In genomic region chr5:142405426-142405825, GRCm38 (mm10) we compare ENCODE assay signal across 14 mouse cellular contexts. TPM values are rescaled to one million over a fixed set of nuclear protein-coding genes. Genes with fewer than 3 reads are reported as not detected.
DNase-seq lines count a peak whose midpoint lies in the region; ATAC-seq lines count a peak whose summit lies in the region.
"Had no signal": no experiment of that assay in that cellular context is flagged by ENCODE, and none has a peak within 500 bp of the region (broad histone marks: within the 10 kb centered on the region; RNA-seq: fewer than 3 reads in every experiment).

No protein-coding gene starts in this region.

- no peak overlapping the region for H3K4me2 ChIP-seq in midbrain, embryonic 16.5 days (ENCODE audit: low read length)
- H3K4me2 ChIP-seq in midbrain, embryonic 13.5 days (replicated peaks) = no peak overlapping the region

- 0 out of 2 replicates have a peak overlapping the region, but pooled peaks have one; percentile 2 for H3K9ac ChIP-seq in midbrain, embryonic 16.5 days (ENCODE audit: low read depth, low read length)
- H3K9ac ChIP-seq in midbrain, embryonic 13.5 days (replicated peaks) = no peak overlapping the region

- no peak overlapping the region for H3K27ac ChIP-seq in midbrain, embryonic 16.5 days (ENCODE audit: low read length)
- H3K27ac ChIP-seq in midbrain, embryonic 13.5 days = no peak overlapping the region
- H3K27ac ChIP-seq: hindbrain, embryonic 15.5 days; macrophage had no signal

- 78% methylated on average over 6 of the region's 6 CpGs for WGBS in midbrain, embryonic 16.5 days
- WGBS in midbrain, embryonic 13.5 days = 73% methylated on average over 6 of the region's 6 CpGs

- no peak for ATAC-seq in midbrain, embryonic 16.5 days
- no peak for ATAC-seq in midbrain, embryonic 13.5 days
- ATAC-seq: forebrain, embryonic 16.5 days had no signal

- H3K4me3 ChIP-seq in midbrain, embryonic 16.5 days (ENCODE audit: low read depth, low read length) = no peak overlapping the region
- no peak overlapping the region for H3K4me3 ChIP-seq in midbrain, embryonic 13.5 days (replicated peaks)
- H3K4me3 ChIP-seq: hindbrain, embryonic 15.5 days had no signal

- no peaks in the 10 kb centered on the region for H3K36me3 ChIP-seq in midbrain, embryonic 16.5 days (ENCODE audit: control insufficient read depth, insufficient read depth, low read length)
- peaks cover 10% of the 10 kb centered on the region; the same call in 1 of the 2 replicates for H3K36me3 ChIP-seq in midbrain, embryonic 13.5 days
- H3K36me3 ChIP-seq: hindbrain, embryonic 15.5 days had no signal

- peak; percentile 52 to 68 for DNase-seq in layer of hippocampus, adult 18-20 months (ENCODE audit: low spot score in 2 of 2)
- no peak for DNase-seq in layer of hippocampus, adult 9-10 months (ENCODE audit: low spot score)
- peak; percentile 68 to 81 for DNase-seq in left cerebral cortex, adult 9 months (ENCODE audit: low spot score in 2 of 2)
- DNase-seq in right cerebral cortex, postnatal 36 days (ENCODE audit: low spot score in 2 of 2) = peak; percentile 65 to 85
- no peak for DNase-seq in kidney, postnatal 14 days
- no peak for DNase-seq in lung, postnatal 10 days
- DNase-seq: kidney, adult 2 months; lung, adult 18-20 months; thymus, postnatal 14 days had no signal

- H3K27me3 ChIP-seq in midbrain, embryonic 16.5 days (ENCODE audit: control insufficient read depth, insufficient read depth, low read depth, low read length) = no peaks in the 10 kb centered on the region
- no peaks in the 10 kb centered on the region for H3K27me3 ChIP-seq in midbrain, embryonic 13.5 days
- H3K27me3 ChIP-seq: hindbrain, embryonic 15.5 days had no signal

- peaks cover 46% of the 10 kb centered on the region for H3K4me1 ChIP-seq in midbrain, embryonic 16.5 days (ENCODE audit: control insufficient read depth, insufficient read depth, low read length)
- H3K4me1 ChIP-seq in midbrain, embryonic 13.5 days (replicated peaks) = peaks cover 76% of the 10 kb centered on the region

- no peaks in the 10 kb centered on the region for H3K9me3 ChIP-seq in midbrain, embryonic 16.5 days (replicated peaks; ENCODE audit: control insufficient read depth, low read length, poor library complexity, severe bottlenecking)
- no peaks in the 10 kb centered on the region for H3K9me3 ChIP-seq in midbrain, embryonic 13.5 days
- H3K9me3 ChIP-seq: hindbrain, embryonic 15.5 days had no signal

RNA-seq across cellular contexts. Expression of gene Foxk1, which starts 4.1 kb away (rescaled TPM):
- total RNA-seq in layer of hippocampus, adult 18-20 months (2021) = 10 to 100 TPM; 51.1 to 55.3 TPM
- polyA plus RNA-seq in midbrain, embryonic 16.5 days (2015; fragmentation: Nextera tagmentation; extraction: Ambion mirVana) = 6.0 and 6.7 TPM in 2 replicates
- polyA plus RNA-seq in midbrain, embryonic 13.5 days (2015; fragmentation: Nextera tagmentation; extraction: Ambion mirVana) = 4.8 and 5.1 TPM in 2 replicates

RNA-seq across cellular contexts. Expression of gene Ap5z1, which starts 58.3 kb away (rescaled TPM):
- total RNA-seq in layer of hippocampus, adult 18-20 months (2021) = 10 to 100 TPM; 21.1 to 23.4 TPM
- polyA plus RNA-seq in midbrain, embryonic 16.5 days (2015; fragmentation: Nextera tagmentation; extraction: Ambion mirVana) = 12.2 and 14.1 TPM in 2 replicates
- polyA plus RNA-seq in midbrain, embryonic 13.5 days (2015; fragmentation: Nextera tagmentation; extraction: Ambion mirVana) = 14.3 and 14.8 TPM in 2 replicates

Comparison
In these comparisons a context has a peak if more than half of its experiments do, and no peak if none do; other contexts are left out.
1. DNase-seq: peak in layer of hippocampus, adult 18-20 months (2 of 2), left cerebral cortex, adult 9 months (2 of 2) and right cerebral cortex, postnatal 36 days (2 of 2); none in layer of hippocampus, adult 9-10 months (single experiment), kidney, postnatal 14 days (single experiment) and lung, postnatal 10 days (single experiment).